Mouse (Mus musculus): ENCODE results near the gene Zfp37. TPM values are rescaled to one million over a fixed set of nuclear protein-coding genes. Genes with fewer than 3 reads are reported as not detected.
"Not testable (repeated sequence)": the region's sequence is repeated elsewhere in the genome, so short reads cannot be mapped to it uniquely, and the experiment has no call there.

Zfp37 gene
- polyA plus RNA-seq, 1 experiment from 2014 or later = 6.7 TPM

GRCm38 (mm10) chr4:62208696-62209380, 22.0 kb downstream of the Zfp37 start:
- no peaks in the 10 kb centered on the region for H3K9me3 ChIP-seq
- H3K4me1 ChIP-seq = peaks cover 16% of the 10 kb centered on the region
- H3K4me2 ChIP-seq = peak overlapping the region; percentile 72
- H3K4me3 ChIP-seq = peak overlapping the region; percentile 69
- H3K27me3 ChIP-seq (replicated peaks) = no peaks in the 10 kb centered on the region
- H3K9ac ChIP-seq = peak overlapping the region; percentile 85
- peaks cover 11% of the 10 kb centered on the region for H3K36me3 ChIP-seq
- peak overlapping the region; percentile 90 for H3K27ac ChIP-seq (replicated peaks)
- 4% methylated on average over 19 of the region's 19 CpGs for WGBS
- ATAC-seq (ENCODE audit: extremely low read depth, insufficient number of reproducible peaks, low FRiP score, low TSS enrichment) = no peak; the same call in 1 of the 2 replicates

- peak overlapping the region; percentile 90 for H3K27ac ChIP-seq (replicated peaks)
- peak overlapping the region; percentile 85 for H3K9ac ChIP-seq
- H3K4me1 ChIP-seq = peaks cover 16% of the 10 kb centered on the region
- WGBS = 1% methylated on average over 45 of the region's 45 CpGs
- no peaks in the 10 kb centered on the region for H3K27me3 ChIP-seq (replicated peaks)
- H3K4me3 ChIP-seq = peak overlapping the region; percentile 69
- peak; percentile 92 for ATAC-seq (ENCODE audit: extremely low read depth, insufficient number of reproducible peaks, low FRiP score, low TSS enrichment)
- no peaks in the 10 kb centered on the region for H3K9me3 ChIP-seq
- H3K4me2 ChIP-seq = peak overlapping the region; percentile 72
- H3K36me3 ChIP-seq = peaks cover 18% of the 10 kb centered on the region
These were observed 22.8 kb downstream of the Zfp37 start for GRCm38 (mm10) chr4:62207851-62208695.

GRCm38 (mm10) chr4:62199923-62200529, 30.8 kb downstream of the Zfp37 start:
- Histone ChIP-seq H3K4me2 (no peak overlapping the region), H3K4me1 (no peaks in the 10 kb centered on the region), H3K9me3 (peaks cover 19% of the 10 kb centered on the region), H3K27me3 (replicated peaks) (no peaks in the 10 kb centered on the region), H3K27ac (replicated peaks) (no peak overlapping the region), H3K4me3 (no peak overlapping the region), H3K36me3 (peaks cover 95% of the 10 kb centered on the region), H3K9ac (no peak overlapping the region)
- WGBS = 35% methylated on average over 7 of the region's 7 CpGs
- ATAC-seq (ENCODE audit: extremely low read depth, insufficient number of reproducible peaks, low FRiP score, low TSS enrichment) = no peak

GRCm38 (mm10) chr4:62188778-62189177, 42.1 kb downstream of the Zfp37 start:
- no peak overlapping the region for H3K27ac ChIP-seq (replicated peaks)
- no peak for ATAC-seq (ENCODE audit: extremely low read depth, insufficient number of reproducible peaks, low FRiP score, low TSS enrichment)
- H3K9me3 ChIP-seq = peaks cover 58% of the 10 kb centered on the region
- H3K4me3 ChIP-seq = no peak overlapping the region
- H3K4me1 ChIP-seq = no peaks in the 10 kb centered on the region
- peaks cover 61% of the 10 kb centered on the region for H3K36me3 ChIP-seq
- no peaks in the 10 kb centered on the region for H3K27me3 ChIP-seq (replicated peaks)
- no peak overlapping the region for H3K9ac ChIP-seq
- no peak overlapping the region for H3K4me2 ChIP-seq

GRCm38 (mm10) chr4:62177282-62177681, 53.6 kb downstream of the Zfp37 start:
- WGBS = 33% methylated on average over 5 of the region's 5 CpGs
- H3K36me3 ChIP-seq = no peaks in the 10 kb centered on the region
- H3K4me1 ChIP-seq = no peaks in the 10 kb centered on the region
- H3K4me2 ChIP-seq = no peak overlapping the region
- H3K27me3 ChIP-seq (replicated peaks) = no peaks in the 10 kb centered on the region
- no peak for ATAC-seq (ENCODE audit: extremely low read depth, insufficient number of reproducible peaks, low FRiP score, low TSS enrichment)
- H3K9me3 ChIP-seq = no peaks in the 10 kb centered on the region
- no peak overlapping the region for H3K4me3 ChIP-seq
- H3K9ac ChIP-seq = no peak overlapping the region
- no peak overlapping the region for H3K27ac ChIP-seq (replicated peaks)

- Histone ChIP-seq H3K9ac (no peak overlapping the region), H3K36me3 (no peaks in the 10 kb centered on the region), H3K9me3 (no peaks in the 10 kb centered on the region), H3K4me1 (no peaks in the 10 kb centered on the region), H3K4me3 (no peak overlapping the region), H3K27ac (replicated peaks) (no peak overlapping the region), H3K27me3 (replicated peaks) (no peaks in the 10 kb centered on the region), H3K4me2 (no peak overlapping the region)
- ATAC-seq (ENCODE audit: extremely low read depth, insufficient number of reproducible peaks, low FRiP score, low TSS enrichment) = no peak
- WGBS = 73% methylated on average over 4 of the region's 4 CpGs
These were observed 56.4 kb downstream of the Zfp37 start for GRCm38 (mm10) chr4:62174471-62174870.

- not testable (repeated sequence) for H3K36me3 ChIP-seq; H3K9ac ChIP-seq; H3K4me3 ChIP-seq; H3K4me1 ChIP-seq; H3K4me2 ChIP-seq; ATAC-seq (ENCODE audit: extremely low read depth, insufficient number of reproducible peaks, low FRiP score, low TSS enrichment); H3K9me3 ChIP-seq; H3K27ac ChIP-seq (replicated peaks); H3K27me3 ChIP-seq (replicated peaks)
- 80% methylated on average over 13 of the region's 13 CpGs for WGBS
These were observed 63.2 kb downstream of the Zfp37 start for GRCm38 (mm10) chr4:62167636-62168035.

GRCm38 (mm10) chr4:62158401-62158800, 72.4 kb downstream of the Zfp37 start:
- no peaks in the 10 kb centered on the region for H3K36me3 ChIP-seq
- H3K27ac ChIP-seq (replicated peaks) = no peak overlapping the region
- no peak overlapping the region for H3K4me3 ChIP-seq
- ATAC-seq (ENCODE audit: extremely low read depth, insufficient number of reproducible peaks, low FRiP score, low TSS enrichment) = no peak
- H3K9ac ChIP-seq = no peak overlapping the region
- no peaks in the 10 kb centered on the region for H3K4me1 ChIP-seq
- 44% methylated on average over 1 of the region's 1 CpGs for WGBS
- no peaks in the 10 kb centered on the region for H3K27me3 ChIP-seq (replicated peaks)
- H3K4me2 ChIP-seq = no peak overlapping the region
- H3K9me3 ChIP-seq = peaks cover 7% of the 10 kb centered on the region; the same call in 1 of the 2 replicates

GRCm38 (mm10) chr4:62150811-62151210, 80.0 kb downstream of the Zfp37 start, which contains the start of gene Mup21:
Gene Mup21 (minus strand): TSS chr4:62150863.
- Histone ChIP-seq H3K4me1 (no peaks in the 10 kb centered on the region), H3K27ac (replicated peaks) (no peak within 1 kb of the TSS), H3K9ac (no peak within 1 kb of the TSS), H3K9me3 (no peaks in the 10 kb centered on the region), H3K36me3 (no peaks in the 10 kb centered on the region), H3K4me3 (no peak within 1 kb of the TSS), H3K4me2 (no peak within 1 kb of the TSS), H3K27me3 (replicated peaks) (no peaks in the 10 kb centered on the region)
- ATAC-seq (ENCODE audit: extremely low read depth, insufficient number of reproducible peaks, low FRiP score, low TSS enrichment) = no peak
- 65% methylated on average over 2 of the region's 2 CpGs for WGBS
